Mouse (Mus musculus): ENCODE measurements around the gene Vwa3a. TPM values are rescaled to one million over a fixed set of nuclear protein-coding genes. Genes with fewer than 3 reads are reported as not detected.
"Not testable (repeated sequence)": the region's sequence is repeated elsewhere in the genome, so short reads cannot be mapped to it uniquely, and the experiment has no call there.

Gene Vwa3a
- polyA plus RNA-seq, 1 experiment: 1.4 TPM

DNA sequence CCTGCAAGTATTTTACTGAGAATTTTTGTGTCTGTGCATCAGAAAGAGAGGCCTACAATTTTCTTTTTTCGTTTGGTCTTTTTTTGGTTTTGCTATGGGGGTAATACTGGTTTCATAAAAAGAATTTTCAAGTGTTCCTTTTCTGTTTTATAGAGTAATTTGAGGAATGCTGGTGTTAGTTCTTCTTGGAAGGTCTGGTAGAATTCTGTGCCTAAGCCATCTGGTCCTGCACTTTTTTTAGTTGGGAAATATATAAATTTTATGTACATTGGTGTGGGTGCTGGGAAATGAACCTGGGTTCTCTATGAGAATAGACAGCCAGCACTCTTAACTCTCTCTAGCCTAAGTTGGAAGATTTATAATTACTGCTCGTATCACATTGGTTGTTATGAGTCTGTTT lies 27.0 kb upstream of the Vwa3a start:
- 95% methylated on average over 2 of the region's 2 CpGs for WGBS
- TF ChIP-seq POLR2A (IDR thresholded peaks at IDR 0.05; ENCODE audit: borderline replicate concordance, insufficient read depth, low read length) (no peak), CTCF (IDR thresholded peaks at IDR 0.05; ENCODE audit: borderline replicate concordance, insufficient read depth, low read depth, low read length) (no peak)
- Histone ChIP-seq H3K27me3 (ENCODE audit: control insufficient read depth, insufficient read depth, low read length) (no peaks in the 10 kb centered on the region), H3K27ac (ENCODE audit: insufficient read depth, low read length) (no peak overlapping the region), H3K4me1 (ENCODE audit: control insufficient read depth, insufficient read depth, low read length) (no peaks in the 10 kb centered on the region), H3K4me3 (replicated peaks; ENCODE audit: insufficient read depth, low read depth, low read length) (no peak overlapping the region)
- no peak for DNase-seq

GRCm38 (mm10) chr7:120713225-120713624 lies 25.9 kb upstream of the Vwa3a start:
- TF ChIP-seq POLR2A (IDR thresholded peaks at IDR 0.05; ENCODE audit: borderline replicate concordance, insufficient read depth, low read length) (no peak), CTCF (IDR thresholded peaks at IDR 0.05; ENCODE audit: borderline replicate concordance, insufficient read depth, low read depth, low read length) (no peak)
- WGBS: 97% methylated on average over 2 of the region's 2 CpGs
- Histone ChIP-seq H3K4me3 (replicated peaks; ENCODE audit: insufficient read depth, low read depth, low read length) (no peak overlapping the region), H3K27ac (ENCODE audit: insufficient read depth, low read length) (no peak overlapping the region), H3K4me1 (ENCODE audit: control insufficient read depth, insufficient read depth, low read length) (no peaks in the 10 kb centered on the region), H3K27me3 (ENCODE audit: control insufficient read depth, insufficient read depth, low read length) (no peaks in the 10 kb centered on the region)
- no peak for DNase-seq

DNA sequence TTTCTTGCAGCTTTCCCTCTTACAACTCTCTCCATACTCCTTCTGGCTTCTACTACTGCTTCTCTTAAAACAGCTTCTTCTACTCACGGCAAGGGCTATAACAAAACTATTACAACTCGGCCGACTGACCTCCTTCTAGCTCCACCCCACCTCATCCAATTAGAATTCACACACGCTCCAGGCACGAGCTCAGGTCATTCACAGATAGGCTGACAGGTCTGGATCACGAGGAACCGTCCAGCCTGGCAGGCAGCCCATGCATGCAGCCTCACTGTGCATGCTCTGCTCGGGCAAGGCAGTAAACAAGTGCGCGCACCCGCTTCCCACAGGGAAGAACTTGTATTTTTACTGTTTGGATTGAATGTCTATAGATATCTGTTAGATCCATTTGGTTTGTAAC lies 25.2 kb upstream of the Vwa3a start:
- not testable (repeated sequence) for H3K27me3 ChIP-seq (ENCODE audit: control insufficient read depth, insufficient read depth, low read length); H3K4me1 ChIP-seq (ENCODE audit: control insufficient read depth, insufficient read depth, low read length); DNase-seq; H3K4me3 ChIP-seq (replicated peaks; ENCODE audit: insufficient read depth, low read depth, low read length); H3K27ac ChIP-seq (ENCODE audit: insufficient read depth, low read length)
- WGBS: 81% methylated on average over 11 of the region's 11 CpGs

GRCm38 (mm10) chr7:120717261-120717660 lies 21.9 kb upstream of the Vwa3a start:
- no peaks in the 10 kb centered on the region for H3K27me3 ChIP-seq (ENCODE audit: control insufficient read depth, insufficient read depth, low read length)
- 82% methylated on average over 2 of the region's 2 CpGs for WGBS
- no peak for DNase-seq
- no peak for TF ChIP-seq POLR2A (IDR thresholded peaks at IDR 0.05; ENCODE audit: borderline replicate concordance, insufficient read depth, low read length)
- TF ChIP-seq CTCF (IDR thresholded peaks at IDR 0.05; ENCODE audit: borderline replicate concordance, insufficient read depth, low read depth, low read length): no peak
- H3K4me1 ChIP-seq (ENCODE audit: control insufficient read depth, insufficient read depth, low read length): peaks cover 4% of the 10 kb centered on the region
- no peak overlapping the region for H3K4me3 ChIP-seq (replicated peaks; ENCODE audit: insufficient read depth, low read depth, low read length)
- no peak overlapping the region for H3K27ac ChIP-seq (ENCODE audit: insufficient read depth, low read length)

DNA sequence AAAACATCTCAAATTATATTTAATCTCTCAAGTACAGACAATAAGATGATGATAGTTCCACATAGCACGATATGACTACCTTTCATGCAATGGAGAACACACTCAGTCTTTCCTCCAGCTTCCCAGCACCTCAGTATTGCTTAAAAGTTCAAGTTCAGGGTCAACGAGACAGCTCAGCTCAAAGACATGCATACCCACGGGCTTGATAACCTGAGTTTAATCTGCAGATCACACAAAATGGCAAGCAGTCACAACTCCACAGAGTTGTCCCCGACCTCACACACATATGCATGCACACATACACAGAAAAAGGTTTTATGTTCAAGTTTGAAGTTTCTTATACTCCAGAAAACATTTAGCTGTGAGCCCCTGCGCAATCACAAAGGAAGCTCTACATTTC lies 18.1 kb upstream of the Vwa3a start:
- Histone ChIP-seq H3K4me1 (ENCODE audit: control insufficient read depth, insufficient read depth, low read length) (peaks cover 4% of the 10 kb centered on the region), H3K4me3 (replicated peaks; ENCODE audit: insufficient read depth, low read depth, low read length) (no peak overlapping the region), H3K27me3 (ENCODE audit: control insufficient read depth, insufficient read depth, low read length) (no peaks in the 10 kb centered on the region), H3K27ac (ENCODE audit: insufficient read depth, low read length) (no peak overlapping the region)
- 93% methylated on average over 5 of the region's 5 CpGs for WGBS
- TF ChIP-seq POLR2A (IDR thresholded peaks at IDR 0.05; ENCODE audit: borderline replicate concordance, insufficient read depth, low read length): no peak
- TF ChIP-seq CTCF (IDR thresholded peaks at IDR 0.05; ENCODE audit: borderline replicate concordance, insufficient read depth, low read depth, low read length): no peak
- no peak for DNase-seq

DNA sequence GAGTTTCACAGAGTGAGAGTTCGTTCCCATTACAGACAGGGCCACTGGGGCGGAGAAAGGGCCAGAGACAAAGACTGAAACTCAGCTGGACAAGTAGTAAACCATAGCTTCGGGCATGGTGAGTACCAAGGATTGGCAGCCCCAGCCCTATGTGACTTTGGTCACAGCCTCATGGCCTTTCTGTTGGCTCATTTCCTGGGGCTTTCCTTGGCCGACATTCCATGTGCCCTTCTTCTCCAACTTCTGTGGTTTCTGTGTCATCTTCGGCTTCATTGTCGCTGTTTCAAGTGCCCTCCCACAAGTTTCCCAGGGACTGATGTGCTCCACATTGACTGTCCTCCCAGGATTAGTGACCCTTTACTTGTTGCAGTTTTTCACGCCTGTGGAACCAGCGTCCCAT lies 17.7 kb upstream of the Vwa3a start:
- WGBS: 64% methylated on average over 8 of the region's 8 CpGs
- Histone ChIP-seq H3K4me1 (ENCODE audit: control insufficient read depth, insufficient read depth, low read length) (peaks cover 4% of the 10 kb centered on the region), H3K4me3 (replicated peaks; ENCODE audit: insufficient read depth, low read depth, low read length) (no peak overlapping the region), H3K27me3 (ENCODE audit: control insufficient read depth, insufficient read depth, low read length) (no peaks in the 10 kb centered on the region), H3K27ac (ENCODE audit: insufficient read depth, low read length) (no peak overlapping the region)
- no peak for TF ChIP-seq POLR2A (IDR thresholded peaks at IDR 0.05; ENCODE audit: borderline replicate concordance, insufficient read depth, low read length)
- DNase-seq: no peak

DNA sequence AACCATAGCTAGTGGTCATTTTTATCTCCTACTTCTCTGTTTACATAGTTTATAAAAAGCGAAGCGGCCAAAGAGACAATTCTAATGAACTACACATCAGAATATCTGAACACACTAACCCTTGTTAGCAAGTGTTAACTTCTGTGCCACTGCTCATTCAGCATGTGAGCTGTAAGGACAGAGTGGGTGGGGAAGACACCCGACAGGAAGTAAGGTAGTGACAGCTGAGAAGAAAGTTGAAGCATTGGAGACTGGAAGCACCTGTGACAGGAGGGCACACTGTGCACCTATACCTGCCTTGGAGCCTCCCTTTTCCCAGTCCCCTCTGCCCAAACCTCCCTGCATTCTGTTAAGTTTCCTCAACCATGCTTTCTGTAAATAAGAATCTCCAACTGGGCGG lies 17.1 kb upstream of the Vwa3a start:
- no peaks in the 10 kb centered on the region for H3K27me3 ChIP-seq (ENCODE audit: control insufficient read depth, insufficient read depth, low read length)
- WGBS: 97% methylated on average over 4 of the region's 4 CpGs
- H3K27ac ChIP-seq (ENCODE audit: insufficient read depth, low read length): no peak overlapping the region
- no peak overlapping the region for H3K4me3 ChIP-seq (replicated peaks; ENCODE audit: insufficient read depth, low read depth, low read length)
- peaks cover 4% of the 10 kb centered on the region for H3K4me1 ChIP-seq (ENCODE audit: control insufficient read depth, insufficient read depth, low read length)
- no peak for DNase-seq
- TF ChIP-seq POLR2A (IDR thresholded peaks at IDR 0.05; ENCODE audit: borderline replicate concordance, insufficient read depth, low read length) (no peak), CTCF (IDR thresholded peaks at IDR 0.05; ENCODE audit: borderline replicate concordance, insufficient read depth, low read depth, low read length) (no peak)

GRCm38 (mm10) chr7:120722839-120723278 lies 16.3 kb upstream of the Vwa3a start:
- H3K4me3 ChIP-seq (replicated peaks; ENCODE audit: insufficient read depth, low read depth, low read length): no peak overlapping the region
- TF ChIP-seq POLR2A (IDR thresholded peaks at IDR 0.05; ENCODE audit: borderline replicate concordance, insufficient read depth, low read length) (no peak), CTCF (IDR thresholded peaks at IDR 0.05; ENCODE audit: borderline replicate concordance, insufficient read depth, low read depth, low read length) (no peak)
- H3K27me3 ChIP-seq (ENCODE audit: control insufficient read depth, insufficient read depth, low read length): no peaks in the 10 kb centered on the region
- no peak overlapping the region for H3K27ac ChIP-seq (ENCODE audit: insufficient read depth, low read length)
- peaks cover 4% of the 10 kb centered on the region for H3K4me1 ChIP-seq (ENCODE audit: control insufficient read depth, insufficient read depth, low read length)
- DNase-seq: no peak
- WGBS: 66% methylated on average over 8 of the region's 8 CpGs

GRCm38 (mm10) chr7:120727581-120727980 lies 11.5 kb upstream of the Vwa3a start:
- Histone ChIP-seq H3K4me1 (ENCODE audit: control insufficient read depth, insufficient read depth, low read length) (no peaks in the 10 kb centered on the region), H3K27me3 (ENCODE audit: control insufficient read depth, insufficient read depth, low read length) (no peaks in the 10 kb centered on the region), H3K27ac (ENCODE audit: insufficient read depth, low read length) (no peak overlapping the region), H3K4me3 (replicated peaks; ENCODE audit: insufficient read depth, low read depth, low read length) (no peak overlapping the region)
- peak in 1 of 2 experiments; percentile 15 for DNase-seq
- WGBS: 88% methylated on average over 3 of the region's 3 CpGs
- TF ChIP-seq POLR2A (IDR thresholded peaks at IDR 0.05; ENCODE audit: borderline replicate concordance, insufficient read depth, low read length) (no peak), CTCF (IDR thresholded peaks at IDR 0.05; ENCODE audit: borderline replicate concordance, insufficient read depth, low read depth, low read length) (peak; percentile 44; the same call in 1 of the 2 replicates)

Measured in cerebellum, adult 2 months (tissue).